Comparison of ENCODE assay signal across 37 mouse cellular contexts in genomic region chr12:103598411-103598810, GRCm38 (mm10). TPM values are rescaled to one million over a fixed set of nuclear protein-coding genes. Genes with fewer than 3 reads are reported as not detected.
A peak's percentile ranks its signal among the peaks of the same experiment; 100 is the strongest.
DNase-seq lines count a peak whose midpoint lies in the region; ATAC-seq and TF ChIP-seq lines count a peak whose summit lies in the region.
"Had no signal": no experiment of that assay in that cellular context is flagged by ENCODE, and none has a peak within 500 bp of the region (broad histone marks: within the 10 kb centered on the region; RNA-seq: fewer than 3 reads in every experiment).

No protein-coding gene starts in this region.

- no peak for ATAC-seq in lung, postnatal 0 days
- ATAC-seq: forebrain, embryonic 14.5 days; hindbrain, embryonic 16.5 days; midbrain, embryonic 13.5 days had no signal

- no peak overlapping the region for H3K27ac ChIP-seq in lung, postnatal 0 days (ENCODE audit: low read length)
- H3K27ac ChIP-seq in gastrocnemius, adult 2 months = no peak overlapping the region
- H3K27ac ChIP-seq: embryonic facial prominence, embryonic 12.5 days; heart, embryonic 10.5 days; heart, embryonic 15.5 days; limb, embryonic 12.5 days; liver, embryonic 13.5 days; lung, embryonic 15.5 days; midbrain, embryonic 13.5 days; neural tube, embryonic 13.5 days had no signal

- TF ChIP-seq POLR2A in lung, adult 2 months (IDR thresholded peaks at IDR 0.05; ENCODE audit: borderline replicate concordance, extremely low read depth, low read depth, low read length) = no peak

- no peak overlapping the region for H3K4me2 ChIP-seq in lung, postnatal 0 days (replicated peaks; ENCODE audit: low read depth, low read length)
- H3K4me2 ChIP-seq: embryonic facial prominence, embryonic 12.5 days; heart, embryonic 15.5 days; limb, embryonic 12.5 days; liver, embryonic 13.5 days; lung, embryonic 15.5 days; midbrain, embryonic 13.5 days; neural tube, embryonic 13.5 days had no signal

- H3K9ac ChIP-seq in lung, postnatal 0 days (replicated peaks; ENCODE audit: low read depth) = no peak overlapping the region
- H3K9ac ChIP-seq: embryonic facial prominence, embryonic 12.5 days; heart, embryonic 15.5 days; limb, embryonic 12.5 days; liver, embryonic 13.5 days; lung, embryonic 15.5 days; midbrain, embryonic 13.5 days; neural tube, embryonic 13.5 days had no signal

- no peak overlapping the region for H3K4me3 ChIP-seq in lung, postnatal 0 days (ENCODE audit: low read depth, low read length)
- H3K4me3 ChIP-seq in lung, adult 2 months (replicated peaks; ENCODE audit: extremely low read depth, low read depth, low read length) = no peak overlapping the region
- no peak overlapping the region for H3K4me3 ChIP-seq in gastrocnemius, adult 2 months
- H3K4me3 ChIP-seq: embryonic facial prominence, embryonic 12.5 days; heart, embryonic 10.5 days; heart, embryonic 15.5 days; limb, embryonic 12.5 days; liver, embryonic 13.5 days; lung, embryonic 15.5 days; midbrain, embryonic 13.5 days; neural tube, embryonic 13.5 days had no signal

- no peaks in the 10 kb centered on the region for H3K27me3 ChIP-seq in lung, postnatal 0 days (replicated peaks; ENCODE audit: insufficient read depth, low read length)
- H3K27me3 ChIP-seq: CH12.LX; embryonic facial prominence, embryonic 12.5 days; heart, embryonic 15.5 days; limb, embryonic 12.5 days; liver, embryonic 13.5 days; lung, embryonic 15.5 days; midbrain, embryonic 13.5 days; neural tube, embryonic 13.5 days had no signal

- peak; percentile 24 for DNase-seq in adrenal gland, adult 2 months
- no peak for DNase-seq in adrenal gland, postnatal 14 days
- DNase-seq in lung, postnatal 0 days (ENCODE audit: low spot score) = peak; percentile 10
- no peak for DNase-seq in lung, adult 2 months
- peak; percentile 52 for DNase-seq in urinary bladder, postnatal 14 days (ENCODE audit: low spot score)
- DNase-seq in urinary bladder, adult 2 months (ENCODE audit: low spot score) = no peak
- peak; percentile 28 for DNase-seq in yolk sac, embryonic 10.5 days (ENCODE audit: low spot score)
- DNase-seq in gastrocnemius, adult 2 months = no peak
- DNase-seq: adrenal gland, postnatal 25 days; cerebellum, adult 11-12 months; cerebellum, adult 9-11 months; embryo, embryonic 11 days; gastrocnemius, postnatal 25 days; heart, adult 11 months; kidney, adult 9 months; kidney, postnatal 10 days; liver, embryonic 13.5 days; retina, postnatal 1 day; spleen, adult 18-20 months had no signal

- no peaks in the 10 kb centered on the region for H3K36me3 ChIP-seq in lung, postnatal 0 days (ENCODE audit: insufficient read depth, low read length)
- H3K36me3 ChIP-seq: embryonic facial prominence, embryonic 12.5 days; heart, embryonic 10.5 days; heart, embryonic 15.5 days; limb, embryonic 12.5 days; liver, embryonic 13.5 days; lung, embryonic 15.5 days; midbrain, embryonic 13.5 days; neural tube, embryonic 13.5 days had no signal

- no peaks in the 10 kb centered on the region for H3K4me1 ChIP-seq in lung, postnatal 0 days (ENCODE audit: insufficient read depth, low read depth, low read length)
- no peaks in the 10 kb centered on the region for H3K4me1 ChIP-seq in lung, adult 2 months (ENCODE audit: control insufficient read depth, insufficient read depth, low read length)
- H3K4me1 ChIP-seq: embryonic facial prominence, embryonic 12.5 days; heart, embryonic 15.5 days; limb, embryonic 12.5 days; liver, embryonic 13.5 days; lung, embryonic 15.5 days; neural tube, embryonic 13.5 days had no signal

- TF ChIP-seq CTCF in lung, postnatal 0 days (IDR thresholded peaks at IDR 0.05) = no peak
- TF ChIP-seq CTCF in lung, adult 2 months (IDR thresholded peaks at IDR 0.05; ENCODE audit: insufficient read depth, low read length) = no peak
- no peak for TF ChIP-seq CTCF in gastrocnemius, adult 2 months (IDR thresholded peaks at IDR 0.05)

- TF ChIP-seq EP300 in lung, postnatal 0 days (IDR thresholded peaks at IDR 0.05) = no peak

- WGBS in lung, postnatal 0 days = 7% methylated on average over 2 of the region's 2 CpGs
- WGBS in lung, adult 2 months = 22% methylated on average over 2 of the region's 2 CpGs

- no peaks in the 10 kb centered on the region for H3K9me3 ChIP-seq in lung, postnatal 0 days (ENCODE audit: low read length)
- H3K9me3 ChIP-seq: embryonic facial prominence, embryonic 12.5 days; heart, embryonic 10.5 days; heart, embryonic 15.5 days; limb, embryonic 12.5 days; liver, embryonic 13.5 days; lung, embryonic 15.5 days; midbrain, embryonic 13.5 days; neural tube, embryonic 13.5 days had no signal

- intact Hi-C loops in gastrocnemius, adult 2 months (cut with DNase I) = no loop called here

RNA-seq across cellular contexts. Expression of gene Serpina10, which starts 32.8 kb away (rescaled TPM):
- total RNA-seq in adrenal gland, adult 2 months (2021) = under 1 TPM in 1 of 2 experiments, not detected in 1; 0.46 TPM
- not detected in 2 replicates for polyA plus RNA-seq in adrenal gland, adult 2 months (2012; rRNA removed)
- 2.9 and 17.0 TPM in 2 replicates for total RNA-seq in adrenal gland, postnatal 14 days (2021)
- 0.20 and 0.62 TPM in 2 replicates for polyA plus RNA-seq in lung, postnatal 0 days (2015; fragmentation: Nextera tagmentation; extraction: Ambion mirVana)
- 0.10 and 0.22 TPM in 2 replicates for polyA plus RNA-seq in lung, adult 2 months (2012; rRNA removed)
- not detected in 2 replicates for polyA plus RNA-seq in urinary bladder, adult 2 months (2012; rRNA removed)
- not detected for total RNA-seq in gastrocnemius, adult 2 months (2021)
- total RNA-seq: CH12.LX; ES-E14; gastrocnemius, postnatal 25 days; heart, postnatal 25 days; layer of hippocampus, postnatal 10 days; left cerebral cortex, adult 18-20 months; left cerebral cortex, postnatal 14 days; megakaryocyte, adult 5-6 weeks had no signal
- polyA plus RNA-seq: C2C12; embryonic facial prominence, embryonic 12.5 days; heart, embryonic 15.5 days; midbrain, embryonic 13.5 days; neural tube, embryonic 13.5 days had no signal

RNA-seq across cellular contexts. Expression of gene Serpina6, which starts 58.6 kb away (rescaled TPM):
- 1 to 10 TPM; 1.7 to 5.4 TPM for total RNA-seq in adrenal gland, adult 2 months (2021)
- polyA plus RNA-seq in adrenal gland, adult 2 months (2012; rRNA removed) = 0.27 and 1.3 TPM in 2 replicates
- 5.4 and 113 TPM in 2 replicates for total RNA-seq in adrenal gland, postnatal 14 days (2021)
- not detected in 2 replicates for polyA plus RNA-seq in lung, postnatal 0 days (2015; fragmentation: Nextera tagmentation; extraction: Ambion mirVana)
- polyA plus RNA-seq in lung, adult 2 months (2012; rRNA removed) = 0.07 TPM in 1 of 2 replicates, not detected in the other
- polyA plus RNA-seq in urinary bladder, adult 2 months (2012; rRNA removed) = not detected in 2 replicates
- total RNA-seq in gastrocnemius, adult 2 months (2021) = not detected
- total RNA-seq: CH12.LX; ES-E14; gastrocnemius, postnatal 25 days; heart, postnatal 25 days; layer of hippocampus, postnatal 10 days; left cerebral cortex, adult 18-20 months; left cerebral cortex, postnatal 14 days; megakaryocyte, adult 5-6 weeks had no signal
- polyA plus RNA-seq: forebrain, embryonic 14.5 days; hindbrain, embryonic 11.5 days; hindbrain, embryonic 16.5 days had no signal

Comparison
In these comparisons a context has a peak if more than half of its experiments do, and no peak if none do; other contexts are left out.
1. DNase-seq: peak in adrenal gland, adult 2 months (single experiment), lung, postnatal 0 days (single experiment), urinary bladder, postnatal 14 days (single experiment) and yolk sac, embryonic 10.5 days (single experiment); none in adrenal gland, postnatal 14 days (single experiment), lung, adult 2 months (single experiment), urinary bladder, adult 2 months (single experiment) and gastrocnemius, adult 2 months (single experiment).